Mouse (Mus musculus): ENCODE measurements around the gene Pcsk1.

Pcsk1 gene

DNA sequence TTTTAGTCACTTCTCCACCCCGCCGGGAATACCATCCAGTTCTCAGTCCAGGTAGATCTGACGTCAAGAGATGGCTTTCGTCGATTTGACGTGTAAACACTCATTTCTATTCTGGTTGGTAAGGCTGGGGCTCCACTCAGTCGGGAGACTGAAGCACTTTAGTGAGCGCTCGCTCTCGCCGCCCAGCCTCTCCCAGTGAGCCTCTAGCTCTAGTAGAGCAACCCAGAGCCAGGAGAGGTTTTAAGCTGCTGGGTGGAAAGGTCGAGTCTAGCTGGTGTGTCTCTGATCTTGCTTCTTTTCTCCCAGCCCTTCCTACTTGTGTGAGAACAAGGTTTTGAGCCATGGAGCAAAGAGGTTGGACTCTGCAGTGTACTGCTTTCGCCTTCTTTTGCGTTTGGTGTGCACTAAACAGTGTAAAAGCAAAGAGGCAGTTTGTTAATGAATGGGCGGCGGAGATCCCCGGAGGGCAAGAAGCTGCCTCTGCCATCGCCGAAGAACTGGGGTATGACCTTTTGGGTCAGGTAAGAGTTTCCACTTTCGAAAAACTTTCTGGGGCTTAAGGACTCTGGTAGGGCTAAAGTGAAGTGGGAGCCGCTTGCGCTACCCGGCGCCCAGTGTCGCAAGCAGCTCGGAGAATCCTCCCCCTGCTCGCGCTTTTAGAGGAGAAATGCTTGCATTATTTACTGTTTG is at the start of gene Pcsk1:
Gene Pcsk1, plus strand, starts transcription at position 106 of the 690 bp plus-strand sequence.
- DNase-seq (ENCODE audit: low read depth, low spot score) = no peak

DNA sequence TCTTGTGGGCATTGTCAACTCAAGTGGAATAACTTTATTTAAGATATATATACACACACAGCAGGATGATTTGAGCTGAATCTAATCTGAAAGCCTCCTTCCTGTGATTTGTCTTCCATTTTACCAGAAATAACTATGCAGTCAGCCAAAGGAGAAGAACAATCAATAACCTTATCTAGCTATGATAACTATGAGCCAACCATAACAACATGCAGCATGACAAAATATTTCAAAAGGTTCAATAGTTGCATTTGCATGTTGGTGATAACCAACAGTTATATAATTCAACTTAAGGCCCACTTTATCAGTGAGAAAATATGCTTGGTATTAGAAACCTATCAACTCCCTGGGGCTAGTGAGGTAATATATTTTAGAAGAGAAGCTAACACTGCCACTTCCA is 30.8 kb upstream of the Pcsk1 start:
- DNase-seq (ENCODE audit: low read depth, low spot score) = no peak

DNA sequence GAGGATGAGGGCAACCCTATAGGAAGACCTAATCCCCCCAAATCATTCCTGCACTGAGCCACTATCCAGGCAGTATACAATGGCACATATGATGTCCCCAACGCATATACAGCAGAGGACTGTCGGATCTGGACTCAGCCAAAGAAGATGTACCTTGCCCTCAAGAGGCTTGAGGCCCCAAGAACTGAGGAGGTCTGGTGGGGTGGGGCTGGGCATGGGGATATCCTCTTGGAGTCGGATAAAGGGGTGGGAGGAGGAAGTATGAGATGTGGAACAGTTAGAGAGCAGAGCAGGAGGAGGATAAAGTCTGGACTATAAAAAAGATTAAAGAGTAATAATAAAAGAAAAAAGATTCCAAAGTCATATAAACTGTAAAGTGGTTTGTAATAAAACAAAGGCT is 25.7 kb upstream of the Pcsk1 start:
- no peak for DNase-seq (ENCODE audit: low read depth, low spot score)

DNA sequence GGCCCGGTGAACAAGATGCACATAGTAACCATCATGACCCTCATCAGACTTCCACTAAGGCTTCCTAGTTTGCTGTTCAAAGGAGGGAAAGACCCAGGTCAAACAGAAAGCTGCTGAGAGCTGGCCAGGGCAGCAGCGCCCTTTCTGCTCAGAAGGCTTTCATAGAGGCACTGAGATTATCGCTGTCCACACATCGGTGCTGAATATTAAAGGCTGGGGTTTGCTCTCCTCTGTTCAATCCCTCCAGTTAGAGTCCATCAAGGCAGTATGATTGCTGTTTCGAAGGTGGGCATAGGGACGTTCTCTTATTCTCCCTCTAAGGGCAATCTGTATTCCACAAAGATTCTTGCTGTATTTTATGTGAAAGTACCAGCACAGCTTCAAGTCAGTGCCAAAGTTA is 1.0 kb upstream of the Pcsk1 start:
- no peak for DNase-seq (ENCODE audit: low read depth, low spot score)

DNA sequence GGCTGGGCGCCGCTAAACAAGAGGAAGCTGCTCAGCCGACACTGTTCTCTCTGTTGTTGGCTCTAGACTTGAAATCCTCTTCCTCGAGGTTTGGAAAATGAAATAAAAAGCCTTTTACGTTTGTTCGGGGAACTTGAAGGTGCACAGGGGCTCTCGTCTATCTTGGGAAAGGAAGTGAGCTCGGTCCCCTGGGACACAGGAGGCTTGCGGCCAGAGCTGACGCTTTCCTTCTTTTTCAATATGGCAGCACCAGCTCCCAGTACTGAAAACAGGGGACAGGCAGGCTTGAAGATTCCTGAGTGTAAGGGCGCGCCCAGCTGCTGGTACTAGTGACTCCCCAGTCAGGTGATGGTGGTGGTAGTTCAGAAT is 769 bp downstream of the Pcsk1 start:
- DNase-seq (ENCODE audit: low read depth, low spot score) = no peak

DNA sequence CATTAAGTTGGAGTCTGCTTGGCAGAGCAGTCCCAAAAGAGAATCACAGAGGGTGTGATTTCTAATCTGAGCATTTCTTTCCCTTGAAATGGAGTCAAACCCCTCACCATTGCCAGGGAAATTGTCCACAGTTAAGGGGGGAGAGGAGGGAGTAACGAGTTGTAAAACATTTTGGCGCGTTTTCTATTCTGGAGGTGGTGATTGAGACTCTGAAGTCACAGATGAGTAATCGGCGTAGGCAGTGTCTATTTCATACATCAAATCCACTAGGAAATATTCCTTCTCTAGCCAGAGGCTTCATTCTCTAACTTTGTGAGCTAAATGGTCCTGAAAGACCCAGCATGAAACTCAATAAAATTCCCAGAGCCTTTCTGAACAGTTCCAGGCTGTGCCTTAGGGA is 1.4 kb downstream of the Pcsk1 start:
- no peak for DNase-seq (ENCODE audit: low read depth, low spot score)

DNA sequence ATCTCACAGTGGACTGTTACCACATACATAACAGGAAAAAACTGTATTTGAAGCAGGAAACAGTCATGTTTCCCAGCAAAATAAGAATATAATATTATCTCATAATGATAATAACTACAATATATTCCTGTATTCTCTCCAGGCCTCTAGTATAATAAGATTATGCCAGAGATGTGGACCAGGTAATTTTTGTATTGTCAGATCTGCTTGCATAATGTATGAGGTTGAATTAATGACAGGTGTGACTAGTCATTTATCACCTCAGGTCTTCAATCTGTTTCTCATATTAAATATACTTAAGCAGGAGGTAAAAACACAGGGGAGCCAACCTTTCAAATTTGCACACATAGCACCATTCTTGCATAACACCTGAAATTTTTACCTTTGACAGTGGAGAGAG is 5.9 kb downstream of the Pcsk1 start:
- DNase-seq (ENCODE audit: low read depth, low spot score) = no peak

DNA sequence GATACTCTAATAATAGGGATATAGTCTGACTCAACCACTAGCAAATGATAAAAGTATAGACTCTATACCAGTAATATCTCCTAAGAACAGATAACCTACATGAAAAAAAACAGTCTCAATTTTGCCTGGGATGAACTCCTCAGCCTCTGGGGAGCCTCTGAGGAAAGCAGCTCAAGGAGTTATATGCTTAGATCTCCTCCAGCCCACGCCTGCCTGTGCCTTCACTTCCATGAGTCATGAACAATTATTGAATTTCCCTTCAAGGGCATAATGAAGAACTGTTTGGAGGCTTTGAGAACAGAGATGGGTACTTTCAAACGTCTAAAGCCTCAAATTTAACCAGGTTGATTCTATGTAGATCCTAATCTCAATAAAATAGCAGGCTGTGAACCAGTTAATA is 23.5 kb downstream of the Pcsk1 start:
- no peak for DNase-seq (ENCODE audit: low read depth, low spot score)

DNA sequence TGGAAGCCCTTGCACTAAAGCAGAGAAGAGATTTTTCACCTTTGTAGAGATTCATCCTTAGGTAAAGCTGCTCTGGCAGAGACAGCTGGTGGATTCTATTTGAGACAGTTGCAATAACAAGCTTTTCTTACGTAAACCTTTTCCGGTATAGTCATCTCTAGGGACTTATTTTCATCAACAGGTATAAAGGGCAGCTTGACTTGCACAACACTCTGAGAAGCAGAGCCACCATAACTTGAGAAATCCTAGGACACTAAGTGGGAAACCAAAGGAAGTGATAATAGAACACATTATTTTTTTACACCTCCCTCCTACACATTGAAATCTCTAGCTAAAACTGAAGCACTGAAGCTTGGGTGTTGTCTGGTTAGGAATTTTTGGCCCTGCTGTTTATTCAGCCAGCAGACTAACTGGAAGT is 24.4 kb downstream of the Pcsk1 start:
- no peak for DNase-seq (ENCODE audit: low read depth, low spot score)

DNA sequence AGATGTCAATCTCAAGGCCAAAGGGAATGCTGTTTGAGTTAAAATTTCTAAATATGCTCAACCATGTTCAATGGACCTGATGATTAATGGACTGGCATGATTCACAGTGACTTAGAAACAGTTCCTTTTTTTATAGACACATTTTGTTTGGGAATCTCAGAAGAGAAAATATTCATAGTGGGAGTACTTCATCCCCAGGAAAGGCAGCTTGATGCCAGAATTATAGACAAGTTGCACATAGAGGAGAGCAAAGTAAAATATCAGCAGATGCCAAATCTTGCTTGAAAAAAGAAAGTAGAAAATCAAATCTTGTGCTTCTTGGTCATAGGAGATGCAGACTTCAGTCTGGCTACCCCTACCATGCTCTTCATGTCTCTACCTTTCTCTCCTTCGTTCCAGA is 25.2 kb downstream of the Pcsk1 start:
- no peak for DNase-seq (ENCODE audit: low read depth, low spot score)

DNA sequence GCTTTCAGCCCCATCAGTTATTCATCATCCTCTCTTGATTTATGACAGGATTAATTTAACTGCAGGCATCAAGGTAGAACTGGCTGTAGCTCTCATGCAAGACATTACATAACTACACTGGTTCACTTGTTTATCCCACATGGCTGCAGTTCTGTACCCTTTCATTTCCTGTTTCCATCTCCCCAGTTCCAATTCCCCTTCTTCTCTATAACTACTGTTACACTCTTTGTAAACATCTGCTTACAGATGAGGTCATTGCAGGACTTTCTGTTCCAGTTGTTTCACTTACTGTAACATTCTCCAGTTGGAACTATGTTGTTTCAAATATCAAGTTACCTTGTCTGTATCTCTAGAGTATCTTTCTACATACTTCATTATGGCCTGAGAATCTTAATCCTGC is 46.2 kb downstream of the Pcsk1 start:
- no peak for DNase-seq (ENCODE audit: low read depth, low spot score)

DNA sequence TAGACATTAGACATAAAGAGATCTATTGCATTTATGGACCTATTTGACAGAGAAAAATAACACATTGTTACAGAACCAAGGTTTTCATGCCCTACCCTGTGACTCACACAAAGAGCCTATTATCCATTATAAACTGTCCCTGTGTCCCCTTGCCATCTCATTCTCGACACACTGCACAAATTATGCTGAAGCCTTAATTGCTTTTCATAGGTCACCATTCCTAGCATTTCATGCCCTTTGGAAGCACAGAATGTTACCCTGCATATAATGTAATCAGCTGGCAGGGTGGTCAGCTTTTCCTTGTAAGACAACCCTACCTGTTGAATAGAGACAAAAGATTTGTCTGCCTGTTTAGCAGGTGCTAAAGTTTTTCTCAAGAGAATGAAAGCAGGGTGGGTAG is 71.0 kb downstream of the Pcsk1 start:
- DNase-seq (ENCODE audit: low read depth, low spot score) = no peak

DNA sequence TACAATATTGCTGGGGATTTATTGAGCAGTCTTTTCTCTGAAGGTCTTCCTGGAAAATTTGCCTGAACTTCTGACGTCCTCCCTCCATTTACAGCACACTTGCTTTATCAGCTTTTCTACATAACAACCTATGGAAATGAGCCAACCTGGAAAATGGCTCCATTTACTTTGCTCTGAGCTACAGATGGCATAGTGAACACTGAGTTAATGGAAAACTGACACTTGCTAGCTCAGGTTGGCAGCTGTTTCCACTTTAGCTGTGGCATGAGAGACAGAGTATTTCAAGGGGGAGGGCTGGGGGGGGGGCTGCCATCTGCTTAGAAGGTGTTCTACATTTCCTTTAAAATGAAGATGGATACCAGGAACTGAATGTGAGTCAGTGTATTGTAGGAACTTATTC is 73.8 kb downstream of the Pcsk1 start:
- DNase-seq (ENCODE audit: low read depth, low spot score) = no peak
